Mouse (Mus musculus): Measurements from ENCODE around the gene Zar1.
A peak's percentile ranks its signal among the peaks of the same experiment; 100 is the strongest.
"Not testable (repeated sequence)": the region's sequence is repeated elsewhere in the genome, so short reads cannot be mapped to it uniquely, and the experiment has no call there.

Gene Zar1

DNA sequence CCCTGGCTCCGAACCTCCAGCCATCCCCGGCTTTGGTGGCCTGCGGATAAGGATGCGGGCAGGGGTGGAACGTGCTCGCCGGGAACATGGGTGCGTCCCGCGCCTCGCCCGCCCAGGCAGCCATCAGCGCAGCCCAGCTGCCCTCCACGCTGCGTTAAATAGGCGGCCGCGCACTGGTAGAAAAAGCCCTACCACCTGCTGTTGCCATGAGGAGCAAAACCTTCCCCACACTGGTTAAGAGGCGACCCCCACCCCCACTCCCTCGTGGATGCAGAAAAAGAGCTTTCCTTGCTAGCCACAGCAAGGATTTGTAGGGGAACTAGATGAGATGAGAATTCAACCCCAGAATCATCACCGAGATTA, at the start of gene Zar1:
TSS of gene Zar1 (minus strand) at position 285 of the 363 bp plus-strand sequence.
- not testable (repeated sequence) for DNase-seq

GRCm38 (mm10) chr5:72630026-72630425, 49.0 kb upstream of the Zar1 start:
- DNase-seq: no peak

GRCm38 (mm10) chr5:72621022-72621421, 40.0 kb upstream of the Zar1 start:
- DNase-seq: peak; percentile 30

GRCm38 (mm10) chr5:72617413-72617812, 36.4 kb upstream of the Zar1 start:
- DNase-seq: no peak

DNA sequence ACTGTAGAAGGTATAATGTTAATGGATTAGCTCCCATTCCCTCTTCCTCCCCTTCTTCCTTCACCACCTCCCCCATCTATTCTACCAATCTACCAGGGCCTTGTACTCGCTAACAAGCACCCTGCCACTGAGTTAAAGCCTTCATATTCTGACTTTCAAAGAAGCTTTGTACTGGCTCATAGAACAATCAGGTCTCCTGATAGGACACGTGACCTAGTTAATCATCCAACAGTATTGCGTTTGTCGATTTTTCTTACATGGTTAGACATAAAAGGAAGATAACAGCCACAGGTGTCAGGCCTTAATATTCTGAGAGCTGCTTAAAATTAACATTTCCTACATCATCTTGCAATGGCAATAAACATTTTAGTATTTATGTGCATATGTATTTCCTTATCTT, 22.1 kb upstream of the Zar1 start:
- no peak for DNase-seq

DNA sequence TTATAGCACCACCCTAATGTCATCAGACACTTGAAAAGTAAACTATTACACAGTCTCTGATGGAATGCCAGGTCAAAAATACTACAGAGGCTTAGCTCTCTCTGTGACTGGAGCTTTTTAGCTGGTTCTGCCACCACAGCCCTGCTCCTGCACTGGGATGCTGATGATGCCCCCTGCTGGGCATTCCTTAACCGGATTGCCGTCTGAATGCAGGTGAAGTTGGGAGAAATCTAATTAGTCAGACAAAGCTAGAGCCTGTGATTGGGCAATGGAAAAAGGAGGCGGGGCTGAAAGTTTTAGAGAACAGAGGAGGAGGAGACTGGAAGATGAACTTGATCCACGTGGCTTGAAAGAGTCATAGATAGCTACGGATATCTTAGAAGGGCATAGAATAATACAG, 20.0 kb upstream of the Zar1 start:
- DNase-seq: peak; percentile 55

DNA sequence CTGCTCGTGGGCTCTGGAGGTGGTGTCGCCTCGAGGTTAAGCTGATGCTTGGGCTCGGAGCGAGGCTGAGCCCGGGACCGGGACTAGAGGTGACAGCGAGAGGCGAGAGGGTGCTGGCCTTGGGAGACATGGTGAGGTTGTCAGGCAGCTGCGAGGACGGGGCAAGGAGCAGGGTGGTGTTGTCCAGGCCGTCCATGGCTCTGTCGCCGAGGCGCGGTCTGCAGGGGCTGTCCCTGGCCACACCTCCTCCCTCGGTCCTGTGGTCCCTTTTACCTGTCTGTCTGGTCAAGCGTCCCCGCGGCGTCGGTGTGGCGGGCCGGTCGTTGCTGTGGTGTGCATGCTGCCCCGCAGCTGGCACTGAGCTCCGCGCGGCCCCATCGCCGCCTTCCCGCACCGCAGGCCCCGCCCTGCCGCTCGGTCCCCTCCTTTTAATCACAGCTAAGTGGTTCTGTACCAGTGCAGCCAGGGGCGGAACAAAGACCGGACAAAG, 6.2 kb upstream of the Zar1 start, which contains the start of gene Gm5868:
TSS of gene Gm5868 (minus strand) at position 360 of the 490 bp plus-strand sequence.
- DNase-seq: no peak

DNA sequence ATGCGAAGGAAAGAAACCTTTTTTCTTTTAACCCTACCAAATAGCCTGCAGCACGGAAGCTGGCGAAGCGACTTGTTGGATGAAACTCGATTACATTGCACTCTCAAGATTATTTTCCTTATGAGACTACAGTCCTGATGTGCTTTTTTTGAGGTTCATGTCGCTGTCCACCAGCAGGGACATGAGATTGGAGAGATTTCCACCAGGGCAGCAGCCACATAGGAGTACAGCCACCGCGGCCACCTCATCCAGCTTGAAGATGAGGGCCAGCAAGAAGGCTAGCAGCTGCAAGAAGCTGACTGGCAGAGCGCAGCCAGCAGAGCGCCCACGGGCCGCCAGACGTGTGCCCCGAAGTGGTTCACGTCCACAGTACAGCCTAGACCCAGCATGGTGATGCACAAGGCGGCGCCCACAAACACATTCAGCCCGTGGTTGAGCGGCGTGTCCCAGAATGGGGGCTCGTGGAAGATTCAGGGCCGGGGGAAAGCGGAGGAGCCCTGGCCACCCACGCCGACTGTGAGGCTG, 5.7 kb upstream of the Zar1 start:
- DNase-seq: not testable (repeated sequence)

DNA sequence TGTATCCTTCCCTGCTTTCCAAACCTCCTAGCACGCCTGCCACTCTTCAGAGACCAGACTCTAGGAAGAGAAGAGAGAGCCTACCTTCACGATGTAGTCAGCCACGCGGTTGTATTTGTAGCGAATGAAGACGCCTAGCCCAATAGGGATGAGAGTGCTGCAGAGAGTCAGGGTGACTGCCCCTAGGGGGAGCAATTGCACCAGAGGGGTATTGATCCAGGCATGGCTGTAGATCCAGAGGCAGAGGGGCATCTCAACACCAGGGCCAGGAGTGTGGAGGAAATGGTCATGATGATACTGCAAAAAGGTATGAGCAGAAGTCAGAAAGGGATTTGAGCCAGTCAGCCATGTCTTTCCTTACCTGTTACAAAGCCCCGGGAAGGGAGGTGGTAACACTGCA, 5.1 kb upstream of the Zar1 start:
- peak; percentile 36 for DNase-seq

DNA sequence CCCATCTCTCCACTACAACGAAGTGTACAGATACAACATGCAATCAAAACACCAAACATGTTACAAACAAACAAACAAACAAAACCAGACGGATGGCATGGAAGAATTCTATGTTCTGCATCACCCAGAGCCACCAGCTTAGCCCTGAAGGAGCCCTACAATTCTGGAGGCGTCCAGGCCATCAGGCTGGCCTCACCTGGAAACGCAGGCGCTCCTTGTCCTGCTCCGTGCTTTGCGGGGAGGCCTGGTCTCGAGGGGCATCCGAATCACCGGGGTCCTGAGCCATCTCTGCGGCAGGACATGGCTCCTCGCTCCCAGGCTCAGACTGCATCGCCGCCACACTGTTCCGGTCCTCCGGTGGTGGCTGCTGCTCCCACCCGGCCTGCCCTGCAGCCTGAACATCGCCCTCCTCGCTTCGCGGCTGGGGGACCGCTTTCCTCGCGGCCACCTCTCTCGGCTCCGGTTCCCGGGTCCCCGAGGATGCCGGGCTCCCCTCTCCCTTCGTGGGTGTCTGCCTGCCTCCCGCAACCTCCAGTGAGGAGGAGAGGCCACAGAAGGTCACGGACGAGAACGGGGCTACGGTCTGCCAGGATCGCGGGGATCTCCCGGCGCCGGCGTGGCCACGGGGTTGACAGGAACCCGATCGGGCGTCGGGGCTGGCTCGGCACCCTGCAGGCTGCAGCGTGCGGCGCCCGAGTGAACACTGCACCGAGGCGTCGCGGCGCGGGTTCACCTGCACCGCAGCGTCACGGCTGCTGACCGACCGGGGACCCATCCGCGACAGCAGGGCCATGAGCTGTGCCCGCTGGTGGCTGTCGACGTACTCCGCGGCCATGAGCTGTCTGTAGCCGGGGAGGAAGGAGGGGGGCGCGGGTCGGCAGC, 725 bp downstream of the Zar1 start:
- DNase-seq: peak; percentile 20

DNA sequence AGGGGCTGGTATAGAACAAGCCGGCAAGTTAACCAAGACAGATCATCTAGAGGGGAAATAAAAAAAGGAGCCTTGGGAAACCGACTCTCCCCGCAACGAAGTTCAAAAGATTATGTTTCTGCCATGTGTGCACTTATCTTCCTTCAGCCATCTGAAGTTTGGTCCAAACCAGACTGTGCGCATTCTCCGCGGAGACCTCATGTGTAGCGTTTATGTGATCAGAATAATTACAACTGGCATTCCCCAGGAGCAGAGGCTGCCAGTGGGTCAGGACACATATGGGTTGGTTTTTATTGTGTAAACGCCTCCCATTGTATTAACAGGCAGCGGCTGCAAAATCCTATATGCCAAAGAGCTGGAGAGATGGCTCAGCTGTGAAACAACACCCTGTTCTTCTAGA, 1.5 kb downstream of the Zar1 start:
- DNase-seq: not testable (repeated sequence)

DNA sequence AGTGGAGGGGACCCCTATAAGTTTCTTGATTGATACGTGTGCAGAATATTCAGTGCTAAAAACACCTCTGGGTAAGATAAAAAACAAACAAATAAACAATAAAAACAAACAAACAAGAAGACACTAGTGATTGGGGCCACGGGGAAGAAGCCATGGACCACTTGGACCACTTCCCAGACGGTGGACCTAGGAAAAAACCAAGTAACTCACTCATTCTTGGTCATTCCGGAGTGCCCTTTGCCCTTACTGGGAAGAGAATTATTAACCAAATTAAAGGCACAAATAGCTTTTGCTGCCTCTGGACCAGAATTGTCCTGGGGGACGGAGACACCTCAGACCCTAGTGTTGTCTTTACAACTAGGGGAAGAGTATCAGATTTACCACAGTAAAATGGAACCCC, 15.4 kb downstream of the Zar1 start:
- no peak for DNase-seq

- DNase-seq: not testable (repeated sequence)
Measured at GRCm38 (mm10) chr5:72563183-72563582, 17.9 kb downstream of the Zar1 start.

- no peak for DNase-seq
Measured at GRCm38 (mm10) chr5:72560976-72561628, 20.0 kb downstream of the Zar1 start.

GRCm38 (mm10) chr5:72559544-72560049, 21.5 kb downstream of the Zar1 start, which contains the start of gene Nfxl1:
Gene Nfxl1 (minus strand): TSS chr5:72559684.
- DNase-seq: peak; percentile 94

DNA sequence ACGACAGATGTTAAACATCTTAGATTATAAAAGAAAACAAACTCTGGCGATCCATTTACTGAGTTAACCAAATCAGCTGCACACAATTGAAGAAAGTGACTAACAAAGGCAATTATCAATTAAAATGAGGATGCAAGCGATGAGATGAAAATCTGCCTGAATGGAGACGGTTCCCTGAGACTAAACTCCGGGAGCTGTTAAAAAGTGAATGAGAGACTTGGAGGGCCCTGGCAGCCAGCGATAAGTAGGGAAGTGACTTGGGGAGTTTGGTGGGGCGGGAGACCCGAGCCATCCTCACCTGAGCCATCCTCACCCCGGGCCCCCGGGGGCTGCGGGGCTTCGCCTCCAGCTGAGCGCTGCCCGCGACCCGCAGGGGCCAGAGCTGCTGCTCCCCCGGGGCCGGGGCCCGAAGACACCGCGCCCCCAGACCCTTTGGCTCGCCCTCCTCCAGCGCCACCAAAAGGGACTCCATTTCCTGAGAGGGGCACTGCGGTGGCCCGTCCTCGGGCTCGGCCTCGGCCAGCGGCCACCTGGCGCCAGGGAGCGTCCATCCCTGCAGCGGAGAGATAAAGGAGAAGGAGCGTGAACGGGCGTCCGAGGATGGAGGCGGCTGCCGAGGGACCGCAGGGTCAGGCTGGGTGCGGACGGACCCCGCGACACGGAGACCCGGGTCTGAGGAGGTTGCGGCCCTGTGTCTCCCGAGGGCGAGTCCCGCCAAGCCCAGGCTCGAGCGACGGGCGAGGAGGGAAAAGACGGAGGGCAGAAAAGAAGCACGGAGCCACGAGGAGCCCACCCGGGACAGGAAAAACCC, 22.1 kb downstream of the Zar1 start:
- DNase-seq: no peak

DNA sequence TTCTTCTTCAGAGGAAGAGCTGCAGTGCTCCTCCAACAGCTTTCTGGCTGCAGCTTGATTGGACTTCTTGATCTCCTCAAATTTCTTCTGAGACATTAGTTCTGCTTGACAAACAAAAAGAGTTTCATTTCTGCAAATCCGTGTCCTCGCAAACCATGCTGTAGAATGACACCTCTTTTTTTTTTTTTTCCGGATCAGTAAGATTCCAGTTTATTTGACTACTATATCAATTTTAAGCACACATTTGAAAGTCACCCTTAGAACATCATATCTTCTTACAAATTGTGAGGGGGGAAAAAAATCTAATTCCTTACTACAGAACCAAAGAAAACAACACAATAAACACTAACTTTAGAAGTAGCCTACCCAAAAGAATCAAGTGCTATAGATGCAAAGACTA, 24.8 kb downstream of the Zar1 start:
- DNase-seq: no peak

DNA sequence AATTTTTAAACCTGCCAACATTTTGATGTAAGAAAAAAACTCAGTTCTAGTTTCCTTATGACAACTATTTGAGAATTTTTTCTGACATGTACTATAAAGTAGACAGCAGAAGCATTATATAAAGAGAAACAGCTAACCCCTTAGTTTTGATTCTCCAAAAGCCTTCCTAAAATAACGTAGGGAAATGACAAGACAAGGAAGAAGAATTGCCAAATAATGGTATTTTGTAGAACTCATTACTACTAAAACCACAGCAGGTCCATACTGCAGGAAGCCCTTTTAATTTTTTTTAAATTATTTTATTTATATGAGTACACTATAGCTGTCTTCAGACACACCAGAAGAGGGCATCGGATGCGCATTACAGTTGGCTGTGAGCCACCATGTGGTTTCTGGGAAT, 29.8 kb downstream of the Zar1 start:
- DNase-seq: no peak

DNA sequence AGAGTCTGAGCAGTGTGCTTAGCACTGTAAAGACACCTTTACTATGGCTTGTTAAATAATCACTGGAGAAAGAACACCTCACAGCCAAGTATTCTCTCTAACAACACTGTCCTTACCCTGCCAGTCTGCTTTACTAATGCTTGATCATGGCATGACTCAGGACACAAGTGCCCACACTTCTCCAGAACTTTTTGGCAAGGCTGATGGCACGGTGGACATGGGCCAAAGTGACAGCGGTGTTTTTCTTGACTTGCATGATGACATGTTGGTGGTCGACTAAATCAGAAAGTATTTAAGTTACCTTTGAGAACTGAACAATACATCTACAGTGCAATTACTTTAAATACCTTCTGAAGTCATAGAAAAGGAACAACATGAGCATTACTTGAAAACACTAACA, 52.2 kb downstream of the Zar1 start:
- no peak for DNase-seq
